Mouse (Mus musculus) megakaryocyte, adult 5-6 weeks (primary cell): ENCODE results near the gene Bbx. TPM values are rescaled to one million over a fixed set of nuclear protein-coding genes. Genes with fewer than 3 reads are reported as not detected.
A peak's percentile ranks its signal among the peaks of the same experiment; 100 is the strongest.

ENCODE experiments used
- ATAC-seq: 2 replicates; pipeline ENCODE4 v1.8.0; 2016; ENCODE audit warnings: mild to moderate bottlenecking, inconsistent platforms; ENCODE audit not compliant: poor library complexity, severe bottlenecking
- total RNA-seq, 2 experiments: library from RNA; stranded (forward) in 1 of 2; stranded (reverse) in 1 of 2; fragments of 153-499, 151-499 nt in 1 of 2; fragments of 221-1000, 200-1000 nt in 1 of 2; gene quantifications; 2 replicates each; pipeline versions ENCODE4 v1.2.3 to v1.2.4; 2015 to 2017

Gene Bbx
- total RNA-seq, 2 experiments from 2014 or later: 14.6 to 16.5 TPM

DNA sequence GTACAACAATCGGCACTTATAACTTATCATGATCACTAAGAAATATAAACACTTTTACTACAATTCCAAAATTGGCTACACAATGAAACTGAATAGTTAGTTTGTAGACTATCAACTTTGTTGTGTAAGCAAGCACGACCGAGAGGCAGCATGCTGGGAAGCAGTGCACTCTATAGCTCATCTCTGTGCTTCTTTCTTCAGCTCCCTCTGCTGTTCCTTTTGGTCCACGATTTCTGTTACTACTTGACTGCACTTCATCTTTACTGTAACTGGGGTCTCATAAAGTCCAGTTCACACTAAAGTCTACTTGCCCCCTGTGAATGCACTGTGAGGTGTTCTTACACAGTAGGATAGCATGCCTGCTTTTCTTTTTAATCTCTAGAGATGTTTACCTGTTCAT lies 189.7 kb downstream of the Bbx start:
- no peak for ATAC-seq

DNA sequence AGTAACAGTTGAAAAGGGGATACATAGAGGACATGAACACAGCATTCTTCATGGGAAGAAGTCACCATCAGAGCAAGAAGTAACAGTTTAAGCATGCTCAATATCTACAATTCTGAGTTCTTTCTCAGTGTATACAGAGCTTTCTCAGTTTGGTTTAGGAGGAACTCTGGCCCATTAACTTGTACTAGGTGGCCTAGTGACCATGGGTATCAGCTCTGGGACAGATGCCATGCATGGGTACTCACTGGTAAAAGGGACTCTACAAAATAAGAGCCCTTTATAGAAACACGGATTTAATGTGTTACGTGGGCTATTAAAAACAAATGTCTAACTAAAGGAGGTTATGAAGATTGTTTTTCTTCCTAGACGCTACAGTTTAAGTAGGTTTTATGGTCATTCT lies 190.6 kb downstream of the Bbx start:
- ATAC-seq: no peak

DNA sequence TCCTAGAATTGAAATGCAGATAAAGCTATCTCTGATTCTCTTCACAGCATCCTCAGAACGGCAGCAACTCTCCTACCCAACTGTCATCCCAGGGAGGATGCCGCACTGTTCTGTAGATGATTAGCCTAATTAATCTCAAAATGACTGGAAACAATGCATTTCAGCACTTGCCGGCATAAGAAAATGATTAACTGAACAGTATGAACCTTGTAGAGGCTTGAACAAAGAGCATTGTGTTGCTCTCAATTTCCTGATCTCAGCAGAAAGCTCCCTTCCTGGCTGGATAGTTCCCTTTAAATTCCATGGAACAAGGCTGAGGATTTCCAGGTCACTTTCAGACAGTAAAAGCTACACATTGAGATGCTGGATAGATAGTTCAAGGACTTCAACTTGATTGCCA lies 197.0 kb downstream of the Bbx start:
- ATAC-seq: no peak

DNA sequence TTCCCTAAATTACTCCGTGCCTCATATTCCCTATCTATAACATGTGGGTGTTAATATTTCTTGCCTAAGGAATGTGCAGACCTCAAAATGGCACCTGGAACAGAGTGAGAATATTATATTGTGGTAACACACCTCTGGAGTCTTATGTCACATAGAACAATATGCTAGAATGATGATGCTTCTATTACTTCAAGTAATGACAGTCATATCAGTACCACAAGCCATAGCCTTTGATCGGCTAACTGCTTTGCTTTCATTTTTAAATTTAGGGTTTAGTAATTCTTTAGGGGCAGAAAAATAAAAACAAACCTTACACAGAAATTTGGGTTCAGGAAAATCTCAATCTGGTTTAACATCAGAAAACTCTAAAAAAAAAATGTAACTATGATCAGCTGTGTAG lies 201.6 kb downstream of the Bbx start:
- no peak for ATAC-seq

DNA sequence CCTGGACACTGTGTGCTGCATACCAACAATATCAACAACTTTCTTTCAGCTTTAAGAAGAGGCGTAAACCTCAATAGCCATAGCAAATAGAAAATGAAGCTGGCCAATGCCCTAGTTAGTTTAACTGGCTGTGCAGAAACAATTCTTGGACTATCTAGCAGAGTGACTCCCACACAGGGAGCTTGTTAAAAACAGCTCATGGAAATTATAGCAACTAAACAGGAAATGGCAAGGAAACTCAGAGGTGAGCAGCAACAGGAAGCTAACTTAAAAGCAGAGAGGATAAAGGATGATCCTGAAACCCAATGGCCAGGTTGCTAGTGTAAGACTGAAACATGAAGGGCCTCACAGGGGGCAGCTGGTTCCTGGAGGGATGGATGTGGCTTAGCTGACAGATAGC lies 203.4 kb downstream of the Bbx start:
- no peak for ATAC-seq

DNA sequence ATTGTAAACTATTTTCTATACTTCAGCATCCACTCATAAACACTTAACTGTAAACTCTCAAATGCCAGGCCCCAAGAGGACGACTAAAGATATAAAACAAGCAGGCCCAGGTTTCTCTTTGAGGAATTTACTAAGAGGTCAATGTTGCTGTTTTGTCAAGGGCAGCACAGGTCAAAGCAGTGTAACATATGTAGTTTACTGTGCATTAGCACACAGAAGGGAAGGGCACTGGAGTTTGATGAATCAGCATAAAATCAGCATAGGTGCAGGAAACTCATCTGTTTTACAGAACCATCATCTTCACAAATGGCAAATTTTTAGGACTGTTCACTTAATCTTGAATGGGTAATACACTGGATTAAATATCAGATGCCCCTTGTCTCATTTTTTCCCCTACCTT lies 205.9 kb downstream of the Bbx start:
- no peak for ATAC-seq

DNA sequence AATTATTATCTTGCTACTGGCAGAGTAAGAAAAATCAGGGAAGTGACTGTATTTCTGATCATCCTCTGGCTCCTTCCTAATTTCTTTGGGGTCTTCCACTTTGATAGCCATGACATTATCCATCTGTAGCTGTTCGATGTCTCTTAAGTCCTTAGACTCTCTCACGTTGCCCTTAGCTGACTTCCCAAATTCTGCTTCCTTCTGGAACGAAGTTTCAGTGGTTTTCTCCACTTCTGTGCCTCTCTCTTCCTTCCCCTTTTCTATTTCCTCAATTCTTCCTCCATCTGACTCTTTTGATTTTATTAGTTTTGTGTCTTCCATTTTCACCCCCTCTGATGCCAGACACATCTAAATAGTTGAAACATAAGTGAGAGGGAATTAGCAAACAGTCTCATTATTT lies 207.2 kb downstream of the Bbx start:
- peak; percentile 88 for ATAC-seq

DNA sequence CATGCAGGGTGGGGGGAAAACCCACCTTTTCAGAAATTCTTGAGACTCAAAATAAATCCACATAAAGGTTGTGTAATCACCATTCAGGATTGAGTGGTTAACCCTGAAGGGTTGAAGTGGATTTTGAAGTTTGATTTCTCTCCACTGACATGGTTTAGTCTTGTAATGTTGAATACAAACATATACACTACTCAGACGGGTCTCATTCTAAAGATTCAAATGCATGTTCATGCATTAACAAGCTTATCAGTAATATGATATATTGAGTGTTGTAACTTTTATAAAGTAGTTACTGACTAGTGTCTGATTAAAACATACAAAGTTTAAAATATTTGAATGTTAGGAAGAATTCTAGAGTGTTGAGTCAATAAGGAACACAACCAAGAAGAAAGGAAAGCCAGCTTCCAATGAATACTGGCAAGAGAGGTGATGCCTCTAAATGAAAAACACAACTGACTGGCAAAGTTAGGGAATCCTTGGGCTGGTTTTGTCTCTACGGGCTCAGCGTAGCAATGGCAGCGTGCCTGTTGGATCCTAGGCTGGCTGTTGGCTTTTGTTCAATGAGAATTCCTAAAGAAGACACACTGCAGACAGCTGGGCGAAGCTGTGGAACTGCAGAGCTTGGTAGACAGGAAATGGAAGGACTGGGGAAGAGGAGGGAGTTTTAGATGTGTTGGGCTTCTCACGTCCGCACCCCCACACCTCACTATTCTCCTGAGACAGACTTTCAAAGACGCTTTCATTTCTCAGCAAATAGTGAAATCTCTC lies 211.3 kb downstream of the Bbx start:
- no peak for ATAC-seq

DNA sequence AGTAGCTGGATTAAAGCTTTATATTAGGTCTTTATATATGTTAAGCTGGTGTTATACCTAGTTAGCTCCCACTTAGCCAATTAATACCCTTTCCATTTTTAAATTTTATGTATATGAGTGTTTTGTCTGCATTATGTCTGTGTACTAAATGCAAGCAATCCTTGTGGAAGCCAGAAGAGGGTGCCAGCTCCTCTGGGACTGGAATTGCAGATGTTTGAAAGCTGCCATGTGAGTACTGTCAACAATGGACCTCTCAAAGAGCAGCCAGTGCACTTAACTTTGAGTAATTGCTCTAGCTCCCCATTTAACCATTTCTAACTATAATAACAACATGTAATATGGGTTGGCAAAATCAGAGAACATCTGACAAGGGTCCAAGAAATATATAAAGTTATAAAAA lies 215.1 kb downstream of the Bbx start:
- ATAC-seq: no peak

DNA sequence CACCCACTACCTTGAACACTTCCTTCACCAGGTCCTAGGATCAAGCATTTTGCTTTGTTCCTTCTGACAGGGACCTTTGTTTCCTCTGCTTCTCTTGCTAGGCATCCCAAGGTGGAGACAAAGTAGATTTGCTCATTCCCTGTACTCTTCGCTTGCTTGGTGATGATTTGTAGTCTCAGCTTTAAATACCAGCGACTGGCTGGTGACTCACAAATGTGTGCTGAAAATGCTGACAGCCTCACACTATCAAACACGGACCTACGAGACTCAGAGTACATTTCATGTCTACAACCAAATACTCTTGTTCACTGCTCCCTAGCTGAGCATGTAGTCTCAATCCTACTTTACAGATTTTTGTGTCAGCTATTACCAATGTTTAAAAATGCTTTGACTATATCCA lies 220.5 kb downstream of the Bbx start:
- no peak for ATAC-seq

DNA sequence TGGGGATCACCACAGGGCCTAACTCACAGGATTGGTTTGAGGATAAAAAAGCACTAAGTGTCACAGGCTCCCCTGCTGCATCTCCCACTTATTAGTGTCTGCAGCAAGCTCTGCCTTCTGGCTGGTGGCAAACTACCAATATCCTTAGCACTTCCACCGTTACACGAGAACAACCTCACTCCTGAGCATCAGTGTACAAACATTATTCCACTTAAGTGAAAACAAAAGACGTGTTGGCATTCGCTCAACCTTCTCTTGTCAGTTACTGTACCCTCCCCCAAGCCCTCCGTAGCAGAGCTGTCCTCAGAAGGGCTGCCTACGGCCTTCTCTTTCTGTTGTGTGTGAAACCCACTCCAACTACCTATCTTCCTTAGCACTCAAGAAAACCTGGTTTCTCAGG lies 221.0 kb downstream of the Bbx start:
- ATAC-seq: no peak

DNA sequence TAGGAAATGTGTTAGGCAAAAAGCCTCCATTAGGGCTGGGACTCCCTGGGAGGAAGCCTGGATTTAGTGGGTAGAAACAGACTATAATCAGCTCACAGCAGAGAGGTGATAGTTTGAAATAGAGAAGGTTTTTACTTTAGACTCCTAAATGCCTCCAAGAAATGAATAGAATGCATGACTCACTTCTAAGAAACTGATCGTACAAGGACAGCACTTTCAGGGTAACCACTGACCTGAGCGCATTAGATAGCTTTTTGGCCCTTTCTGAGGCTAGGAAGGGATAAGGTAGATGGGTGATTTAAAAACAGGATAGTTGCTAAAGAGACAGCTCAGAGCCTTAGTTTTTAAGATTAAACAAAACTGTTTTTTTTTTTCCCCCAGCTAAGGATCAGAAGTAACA lies 221.4 kb downstream of the Bbx start:
- ATAC-seq: no peak

DNA sequence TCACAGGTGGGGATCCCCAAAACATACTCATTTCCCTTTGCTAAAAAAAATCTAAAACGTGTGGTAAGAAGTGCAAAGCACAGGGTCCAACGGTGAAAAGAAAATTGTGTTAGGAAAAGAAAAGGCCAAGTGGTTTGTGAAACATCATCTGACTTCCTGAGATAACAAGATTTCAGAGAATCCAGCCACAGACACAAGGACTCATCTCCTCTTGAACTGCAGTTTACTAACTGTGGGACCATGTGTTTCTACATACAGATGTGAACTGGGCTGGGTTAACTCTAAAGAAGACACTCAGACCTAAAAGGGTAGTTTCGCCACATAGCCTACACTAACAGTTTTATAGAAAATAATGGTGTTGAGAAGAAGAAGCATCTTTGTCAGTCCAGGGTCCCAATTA lies 227.2 kb downstream of the Bbx start:
- no peak for ATAC-seq

DNA sequence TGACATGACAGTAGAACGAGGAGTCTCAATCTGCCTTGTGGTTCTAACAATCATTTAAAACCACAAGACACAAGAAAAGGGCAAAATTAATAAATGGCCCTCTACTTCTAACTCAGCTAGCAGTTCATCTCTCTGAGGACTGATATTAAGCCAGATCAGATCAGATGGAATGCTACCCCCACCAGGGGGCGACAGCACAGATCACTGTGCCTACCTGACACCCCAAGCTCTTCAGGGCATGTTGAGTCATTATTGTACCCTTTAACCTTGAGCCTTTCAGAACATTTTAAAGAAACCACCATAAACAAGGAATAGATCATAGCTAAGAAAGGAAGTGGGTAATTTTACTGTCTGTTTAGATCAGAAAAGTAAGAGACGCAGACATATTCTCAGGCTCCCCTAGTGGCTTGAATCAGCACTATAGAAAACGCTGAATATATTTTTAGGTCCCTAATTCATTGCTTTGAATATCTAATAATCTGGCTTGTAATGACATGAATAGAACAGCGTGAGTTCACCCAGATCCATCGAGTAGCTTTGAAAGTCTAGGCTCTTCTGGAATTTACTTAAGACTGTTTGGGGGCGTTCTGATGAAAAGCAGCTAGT lies 230.5 kb downstream of the Bbx start:
- ATAC-seq: peak; percentile 80

DNA sequence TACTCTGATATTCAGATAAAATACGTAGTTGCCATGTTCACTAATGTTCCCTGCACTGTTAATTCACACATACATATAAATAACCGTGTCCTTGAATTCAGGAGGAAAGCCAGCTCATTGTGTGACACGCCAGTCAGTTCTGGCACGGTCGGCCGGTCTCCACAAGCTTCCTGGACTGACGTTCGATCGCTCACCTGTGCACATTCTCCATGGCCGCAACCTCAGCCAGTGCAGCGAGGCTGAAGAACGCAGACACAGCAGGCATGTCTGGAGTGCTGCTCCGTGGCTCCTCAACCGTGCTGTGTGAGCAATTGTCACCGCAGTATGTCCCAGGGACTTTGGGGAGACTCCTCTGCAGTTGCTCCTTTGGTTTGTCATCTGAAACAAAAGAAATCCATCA lies 232.0 kb downstream of the Bbx start:
- no peak for ATAC-seq

DNA sequence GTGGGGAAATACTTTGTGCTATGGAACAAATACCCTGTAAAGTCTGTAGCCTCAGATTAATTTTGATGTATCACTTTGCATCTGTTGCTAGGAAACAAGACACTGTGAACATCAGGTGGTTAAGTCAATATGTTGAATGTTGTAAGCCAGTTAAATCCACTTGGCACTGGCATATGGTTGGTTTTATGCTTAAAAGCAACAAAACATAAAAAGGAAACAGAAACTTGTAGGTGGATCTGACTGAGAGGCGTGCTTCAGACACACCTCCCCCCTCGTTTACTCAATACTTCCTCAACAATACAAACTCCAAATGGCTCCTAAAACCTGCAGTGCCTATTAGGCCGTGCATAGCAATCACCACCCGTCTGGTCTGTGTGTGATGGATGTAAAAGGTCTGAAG lies 236.1 kb downstream of the Bbx start:
- no peak for ATAC-seq

DNA sequence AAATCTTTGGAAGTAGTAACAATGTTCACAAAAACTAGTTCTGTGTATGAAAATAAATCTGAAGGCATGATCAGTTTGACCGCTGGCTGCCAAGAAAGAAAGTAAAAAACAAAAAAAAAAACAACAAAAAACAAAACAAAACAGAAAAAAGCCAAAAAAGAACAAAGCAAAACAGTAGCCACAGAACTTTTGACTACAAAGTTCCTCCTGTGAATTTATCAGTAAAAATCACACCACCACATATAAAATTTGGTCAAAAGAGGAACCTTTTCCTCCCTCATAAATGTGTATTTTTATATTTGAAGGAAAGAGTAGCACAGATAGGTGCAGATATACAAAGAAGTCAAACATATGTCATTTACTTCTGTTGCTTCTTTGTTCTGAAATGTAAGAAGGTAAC lies 239.6 kb downstream of the Bbx start:
- ATAC-seq: no peak

DNA sequence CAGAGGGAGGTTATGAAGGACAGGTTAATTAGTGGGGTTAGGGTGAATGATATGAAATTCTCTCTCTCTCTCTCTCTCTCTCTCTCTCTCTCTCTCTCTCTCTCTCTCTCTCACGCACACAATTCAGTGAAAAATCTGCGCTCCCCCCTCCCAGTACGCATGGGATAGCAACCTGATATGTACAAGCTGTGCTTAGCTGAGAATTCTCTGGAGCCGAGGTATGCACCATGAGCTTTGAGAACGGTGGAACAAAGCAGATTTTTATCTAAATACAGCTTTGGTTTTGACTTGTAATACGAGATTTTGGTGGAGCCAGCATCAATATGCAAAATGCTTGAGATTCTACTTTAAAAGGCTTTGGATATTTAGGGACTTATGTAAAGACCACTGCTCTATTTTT lies 243.1 kb downstream of the Bbx start:
- no peak for ATAC-seq

DNA sequence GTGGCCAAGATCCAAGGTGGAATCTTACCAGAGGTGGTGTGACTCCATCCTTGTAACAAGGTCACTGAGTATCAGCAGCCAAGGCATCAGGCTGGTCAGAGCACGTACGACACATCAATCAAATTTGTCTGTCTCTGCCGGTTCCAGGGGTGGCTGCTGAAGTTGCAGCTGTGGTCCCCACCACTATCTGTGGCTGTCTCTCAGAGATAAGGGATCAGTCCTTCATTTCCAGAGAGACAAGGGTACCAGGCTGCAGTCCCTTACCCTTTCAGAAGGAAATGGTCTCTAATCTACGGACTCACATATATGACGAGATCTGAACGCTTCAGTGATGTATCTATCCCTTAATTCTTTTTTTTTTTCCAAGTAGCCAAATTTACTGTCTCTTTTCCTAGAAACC lies 245.6 kb downstream of the Bbx start:
- no peak for ATAC-seq

DNA sequence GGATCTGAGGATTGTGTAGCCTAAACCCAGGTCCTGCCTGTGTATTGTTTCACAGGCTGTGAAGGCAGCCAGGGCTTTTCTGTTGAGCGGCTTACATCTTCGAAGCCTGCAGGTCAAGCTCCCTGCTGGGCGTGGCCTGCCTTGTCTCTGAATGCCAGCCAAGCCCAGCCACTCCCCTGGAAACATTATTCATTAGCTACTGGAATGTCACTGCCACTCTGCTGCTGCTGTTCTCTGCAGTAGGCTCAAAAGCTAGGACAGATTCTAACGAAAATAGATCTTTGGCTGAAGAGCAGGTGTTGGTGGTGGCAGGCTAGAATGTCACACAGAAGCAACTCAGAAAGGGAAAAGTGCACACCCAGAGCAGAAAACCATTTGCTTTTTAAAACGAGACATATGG lies 247.1 kb downstream of the Bbx start:
- ATAC-seq: no peak

DNA sequence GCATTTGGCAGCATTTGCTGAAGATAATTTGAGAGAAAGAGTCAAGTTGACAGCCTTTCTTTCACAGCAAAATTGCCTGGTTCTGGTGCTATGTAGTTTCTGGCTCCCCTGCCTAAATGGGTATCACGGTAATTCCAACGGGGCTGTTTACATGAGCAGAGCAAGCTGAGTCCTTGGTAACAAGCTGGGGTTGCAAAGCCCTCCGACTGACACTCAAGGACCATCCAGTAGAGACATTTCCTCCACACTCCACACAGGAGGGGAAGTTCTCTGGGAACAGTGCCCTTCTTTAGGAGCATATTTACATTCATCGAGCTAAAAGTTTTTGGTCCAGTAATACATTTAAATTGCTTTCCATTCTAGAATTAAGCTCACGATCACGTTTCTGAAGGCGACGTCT lies 249.2 kb downstream of the Bbx start:
- no peak for ATAC-seq

DNA sequence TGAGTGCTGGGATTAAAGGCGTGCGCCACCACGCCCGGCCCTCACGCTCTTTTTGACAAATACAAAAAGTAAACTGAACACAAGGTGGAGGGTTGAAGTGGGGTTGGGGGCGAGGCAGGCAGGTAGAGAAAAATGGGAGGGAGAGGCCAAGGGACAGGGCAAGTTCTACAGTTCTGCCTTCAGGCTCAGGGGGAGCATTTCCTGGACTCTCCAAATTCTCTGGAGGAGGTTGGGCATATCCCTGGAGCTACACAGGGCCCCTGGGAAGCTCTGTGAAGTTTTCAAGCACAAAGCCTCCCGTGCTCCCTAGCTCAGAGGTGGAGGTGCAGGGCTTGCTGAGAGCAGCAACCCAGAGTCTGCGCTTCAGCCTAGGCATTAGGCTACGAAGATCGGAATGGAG lies 249.6 kb downstream of the Bbx start:
- no peak for ATAC-seq

DNA sequence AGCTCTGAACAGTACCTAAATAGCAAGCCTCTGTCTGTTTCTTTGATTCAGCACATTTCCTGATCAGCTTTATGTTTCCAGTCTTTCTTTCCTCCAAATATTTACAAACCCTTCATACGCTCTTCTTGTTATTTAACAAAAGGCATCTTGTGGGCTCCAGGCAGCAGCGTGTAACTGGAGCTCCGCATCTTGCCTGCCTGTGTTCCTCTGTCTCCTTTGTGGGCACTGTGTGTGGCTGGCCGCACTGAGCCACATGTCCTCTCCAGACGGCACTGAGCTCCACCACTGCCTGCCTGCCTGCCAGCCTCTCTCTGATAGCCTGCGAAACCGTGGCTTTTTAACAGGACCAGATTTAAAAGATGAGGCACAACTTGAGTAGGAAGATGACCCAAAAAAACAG lies 259.4 kb downstream of the Bbx start:
- no peak for ATAC-seq
